Mouse (Mus musculus) heart, postnatal 0 days (tissue): Measurements from ENCODE around the gene Kif1c. TPM values are rescaled to one million over a fixed set of nuclear protein-coding genes. Genes with fewer than 3 reads are reported as not detected.

Experiments
- ATAC-seq: fragments of 200-750 bp; cut with Nextera tagmentation; 2 replicates; pipeline ENCODE4 v1.8.0; 2017; ENCODE audit warnings: low read depth, moderate number of reproducible peaks, moderate library complexity; ENCODE audit not compliant: insufficient read depth
- DNase-seq: peaks from one replicate; pipeline ENCODE4 v3.0.0-alpha.2; 2016; ENCODE audit warnings: low spot score
- H3K27ac ChIP-seq: fragments of 300-500 bp; sonication (generic); 2 replicates; pipeline ENCODE4 v1.5.1; 2014; ENCODE audit warnings: low read depth, mild to moderate bottlenecking
- H3K27me3 ChIP-seq: fragments of 300-500 bp; sonication (generic); 2 replicates; pipeline ENCODE4 v1.6.1; 2014; ENCODE audit warnings: low read length, mixed read lengths; ENCODE audit not compliant: control insufficient read depth, insufficient read depth
- H3K36me3 ChIP-seq: fragments of 300-500 bp; sonication (generic); replicated peaks from 2 replicates; pipeline ENCODE4 v1.6.1; 2014; ENCODE audit warnings: low read length, mixed read lengths; ENCODE audit not compliant: control insufficient read depth, insufficient read depth
- H3K4me1 ChIP-seq: fragments of 300-500 bp; sonication (generic); 2 replicates; pipeline ENCODE4 v1.6.1; 2014; ENCODE audit warnings: antibody characterized with exemption; ENCODE audit not compliant: control insufficient read depth, insufficient read depth
- H3K4me2 ChIP-seq: fragments of 300-500 bp; sonication (generic); 2 replicates; pipeline ENCODE4 v1.6.1; 2014; ENCODE audit warnings: low read depth, mild to moderate bottlenecking, low read length, moderate library complexity
- H3K4me3 ChIP-seq: fragments of 300-500 bp; sonication (generic); 2 replicates; pipeline ENCODE4 v1.5.1; 2014; ENCODE audit warnings: low read depth, low read length
- H3K9ac ChIP-seq: fragments of 300-500 bp; sonication (generic); replicated peaks from 2 replicates; pipeline ENCODE4 v1.6.1; 2014; ENCODE audit warnings: low read depth, low read length, mixed read lengths
- H3K9me3 ChIP-seq: fragments of 300-500 bp; sonication (generic); replicated peaks from 2 replicates; pipeline ENCODE4 v1.6.1; 2016; ENCODE audit warnings: low read length; ENCODE audit not compliant: control insufficient read depth
- CTCF ChIP-seq: IDR thresholded peaks from 2 replicates; pipeline ENCODE4 v1.5.1; 2016; ENCODE audit warnings: antibody characterized with exemption, control low read depth, low read depth
- EP300 ChIP-seq: IDR thresholded peaks from 2 replicates; pipeline ENCODE4 v1.6.1; 2016; ENCODE audit warnings: antibody characterized with exemption, low read depth
- WGBS: fragments of 180-500 bp; shearing (Covaris S2); extraction: QIAGEN DNeasy Blood & Tissue Kit; methylation state at CpG from one replicate; pipeline ENCODE4 v1.1.7; 2014; 5-methylcytosine and 5-hydroxymethylcytosine counted together
- polyA plus RNA-seq: library from polyadenylated mRNA; unstranded; fragments of >200 nt; fragmentation: Nextera tagmentation; extraction: Ambion mirVana; gene quantifications from 2 replicates; pipeline ENCODE4 v1.2.1, GENCODE M21; 2015
- total RNA-seq: library from RNA; depleted of rRNA; stranded (reverse); fragments of >200 nt; gene quantifications from 2 replicates; pipeline ENCODE4 v1.2.3, GENCODE M21; 2014; ENCODE audit warnings: low replicate concordance

Gene Kif1c
- total and polyA plus RNA-seq, 2 experiments from 2014 or later, result 6.4 to 92.9 TPM

GRCm38 (mm10) chr11:70656456-70656927 lies 43.9 kb upstream of the Kif1c start:
- Histone ChIP-seq H3K4me2 (peak overlapping the region; percentile 75), H3K9me3 (no peaks in the 10 kb centered on the region), H3K27ac (peak overlapping the region; percentile 100), H3K4me3 (peak overlapping the region; percentile 96), H3K9ac (peak overlapping the region; percentile 99; the same call in 1 of the 2 replicates), H3K27me3 (no peaks in the 10 kb centered on the region), H3K4me1 (peaks cover 47% of the 10 kb centered on the region), H3K36me3 (peaks cover 35% of the 10 kb centered on the region)
- WGBS, result 8% methylated on average over 16 of the region's 16 CpGs
- TF ChIP-seq CTCF (peak; percentile 1; the same call in 1 of the 2 replicates), EP300 (0 out of 2 replicates have a peak, but pooled peaks have one; percentile 57)
- DNase-seq (peak; percentile 83), ATAC-seq (peak; percentile 70)

DNA sequence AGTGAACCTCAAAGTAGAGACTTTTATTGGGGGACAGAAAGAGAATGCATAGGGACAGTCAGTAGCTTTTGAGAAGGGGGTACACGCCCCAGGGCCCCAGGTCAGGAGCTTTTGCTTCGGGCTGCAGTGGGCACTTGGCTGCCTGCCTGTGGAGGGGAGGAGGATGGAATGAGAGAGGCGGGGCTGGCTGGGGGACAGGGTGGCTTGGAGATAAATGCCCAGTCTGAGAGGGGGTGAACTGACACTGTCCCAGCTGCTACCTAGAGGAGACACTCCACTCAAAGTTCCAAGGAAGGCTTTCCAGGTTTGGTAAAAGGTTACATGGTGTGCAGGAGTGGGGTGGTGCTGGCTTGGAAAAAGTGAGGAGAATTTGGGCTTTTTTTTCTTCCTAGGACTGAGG lies 43.4 kb upstream of the Kif1c start, which contains the start of gene Eno3:
Gene Eno3, plus strand, starts transcription at position 239 of the 400 bp plus-strand sequence.
- Histone ChIP-seq H3K27ac (peak within 1 kb of the TSS; percentile 100), H3K4me2 (peak within 1 kb of the TSS; percentile 75), H3K36me3 (peaks cover 35% of the 10 kb centered on the region), H3K27me3 (no peaks in the 10 kb centered on the region), H3K9me3 (no peaks in the 10 kb centered on the region), H3K9ac (peak within 1 kb of the TSS; percentile 99), H3K4me3 (peak within 1 kb of the TSS; percentile 96), H3K4me1 (peaks cover 47% of the 10 kb centered on the region)
- ATAC-seq, result peak; percentile 25
- DNase-seq, result no peak
- WGBS, result 19% methylated on average over 3 of the region's 3 CpGs
- TF ChIP-seq CTCF (no peak), EP300 (no peak; the same call in 1 of the 2 replicates)

DNA sequence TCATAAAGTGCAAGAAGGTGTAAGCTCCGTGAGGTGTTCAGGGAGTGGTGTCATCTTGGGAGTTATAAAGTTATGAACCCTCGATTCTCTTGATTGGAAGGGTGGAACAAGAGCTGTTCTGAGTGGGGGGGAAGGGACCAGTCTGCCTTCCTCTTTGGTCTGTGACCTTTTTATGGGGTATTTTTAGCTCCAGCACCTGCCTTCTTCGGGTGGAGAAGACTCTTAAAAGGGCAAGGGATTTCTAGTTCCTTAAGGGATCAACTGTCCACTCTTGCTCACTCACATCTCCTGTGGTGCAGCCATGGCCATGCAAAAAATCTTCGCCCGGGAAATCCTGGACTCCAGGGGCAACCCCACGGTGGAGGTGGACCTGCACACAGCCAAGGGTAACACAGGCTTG lies 42.8 kb upstream of the Kif1c start:
- H3K9me3 ChIP-seq, result no peaks in the 10 kb centered on the region
- H3K27me3 ChIP-seq, result no peaks in the 10 kb centered on the region
- peak overlapping the region; percentile 100 for H3K27ac ChIP-seq
- ATAC-seq (no peak), DNase-seq (no peak)
- H3K4me3 ChIP-seq, result peak overlapping the region; percentile 96
- H3K9ac ChIP-seq, result peak overlapping the region; percentile 99
- TF ChIP-seq CTCF (no peak), EP300 (no peak)
- WGBS, result 32% methylated on average over 6 of the region's 6 CpGs
- H3K36me3 ChIP-seq, result peaks cover 35% of the 10 kb centered on the region
- H3K4me2 ChIP-seq, result peak overlapping the region; percentile 75
- H3K4me1 ChIP-seq, result peaks cover 47% of the 10 kb centered on the region

- DNase-seq (no peak), ATAC-seq (no peak)
- Histone ChIP-seq H3K36me3 (peaks cover 35% of the 10 kb centered on the region), H3K27me3 (no peaks in the 10 kb centered on the region), H3K4me1 (peaks cover 43% of the 10 kb centered on the region), H3K27ac (peak overlapping the region; percentile 100), H3K9me3 (no peaks in the 10 kb centered on the region), H3K9ac (peak overlapping the region; percentile 99), H3K4me2 (peak overlapping the region; percentile 75), H3K4me3 (peak overlapping the region; percentile 96)
- no peak for TF ChIP-seq EP300
- TF ChIP-seq CTCF, result no peak
- 41% methylated on average over 9 of the region's 9 CpGs for WGBS
Observed at GRCm38 (mm10) chr11:70657991-70658390, 42.4 kb upstream of the Kif1c start.

GRCm38 (mm10) chr11:70658521-70658920 lies 41.8 kb upstream of the Kif1c start:
- ATAC-seq, result no peak
- 52% methylated on average over 5 of the region's 5 CpGs for WGBS
- H3K9me3 ChIP-seq, result no peaks in the 10 kb centered on the region
- peak overlapping the region; percentile 100 for H3K27ac ChIP-seq
- TF ChIP-seq EP300, result no peak
- TF ChIP-seq CTCF, result no peak
- peaks cover 41% of the 10 kb centered on the region for H3K4me1 ChIP-seq
- no peaks in the 10 kb centered on the region for H3K27me3 ChIP-seq
- H3K4me2 ChIP-seq, result peak overlapping the region; percentile 75
- H3K36me3 ChIP-seq, result peaks cover 39% of the 10 kb centered on the region
- peak overlapping the region; percentile 99 for H3K9ac ChIP-seq
- DNase-seq, result no peak
- H3K4me3 ChIP-seq, result peak overlapping the region; percentile 96

DNA sequence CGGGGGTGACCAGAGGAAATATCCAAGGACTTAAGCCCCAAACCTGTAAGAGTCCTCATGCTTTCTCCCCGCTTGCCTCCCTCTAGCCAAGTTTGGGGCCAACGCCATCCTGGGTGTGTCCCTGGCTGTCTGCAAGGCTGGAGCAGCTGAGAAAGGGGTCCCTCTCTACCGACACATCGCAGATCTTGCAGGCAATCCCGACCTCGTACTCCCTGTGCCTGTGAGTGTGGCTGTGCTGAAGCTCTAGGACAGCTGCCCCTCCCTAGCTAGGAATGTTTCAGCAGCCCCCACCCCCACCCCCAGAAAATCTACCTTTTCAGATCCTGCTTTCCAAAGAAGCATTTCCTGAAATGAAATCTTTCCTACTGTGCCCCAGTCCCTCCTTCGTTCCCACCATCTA lies 41.4 kb upstream of the Kif1c start:
- peak overlapping the region; percentile 1; the same call in 1 of the 2 replicates for H3K9ac ChIP-seq
- peak overlapping the region; percentile 96 for H3K4me3 ChIP-seq
- H3K9me3 ChIP-seq, result no peaks in the 10 kb centered on the region
- TF ChIP-seq CTCF (no peak), EP300 (no peak)
- peaks cover 41% of the 10 kb centered on the region for H3K4me1 ChIP-seq
- no peak for ATAC-seq
- H3K27ac ChIP-seq, result no peak overlapping the region
- H3K36me3 ChIP-seq, result peaks cover 44% of the 10 kb centered on the region
- WGBS, result 58% methylated on average over 8 of the region's 8 CpGs
- H3K4me2 ChIP-seq, result peak overlapping the region; percentile 75
- no peak for DNase-seq
- H3K27me3 ChIP-seq, result no peaks in the 10 kb centered on the region
